Mouse (Mus musculus) heart, embryonic 13.5 days (tissue): ENCODE results near the gene Wnt4. TPM values are rescaled to one million over a fixed set of nuclear protein-coding genes. Genes with fewer than 3 reads are reported as not detected.
A peak's percentile ranks its signal among the peaks of the same experiment; 100 is the strongest.

ENCODE experiments used
- ATAC-seq: fragments of 200-750 bp; cut with Nextera tagmentation; 2 replicates; pipeline ENCODE4 v1.8.0; 2017; ENCODE audit warnings: moderate TSS enrichment; ENCODE audit not compliant: insufficient number of reproducible peaks, low FRiP score, low TSS enrichment; ENCODE audit errors: extremely low read depth
- H3K27ac ChIP-seq: fragments of 300-500 bp; sonication (generic); replicated peaks from 2 replicates; pipeline ENCODE4 v1.5.1; 2015; ENCODE audit warnings: moderate library complexity, mild to moderate bottlenecking, inconsistent platforms
- H3K27me3 ChIP-seq: fragments of 300-500 bp; sonication (generic); replicated peaks from 2 replicates; pipeline ENCODE4 v1.6.1; 2015; ENCODE audit warnings: mild to moderate bottlenecking, inconsistent platforms
- H3K36me3 ChIP-seq: fragments of 300-500 bp; sonication (generic); 2 replicates; pipeline ENCODE4 v1.6.1; 2015; ENCODE audit warnings: mild to moderate bottlenecking, inconsistent platforms
- H3K4me1 ChIP-seq: fragments of 300-500 bp; sonication (generic); 2 replicates; pipeline ENCODE4 v1.6.1; 2015; ENCODE audit warnings: inconsistent platforms
- H3K4me2 ChIP-seq: fragments of 300-500 bp; sonication (generic); 2 replicates; pipeline ENCODE4 v1.6.1; 2015; ENCODE audit warnings: inconsistent platforms, mild to moderate bottlenecking, moderate library complexity
- H3K4me3 ChIP-seq: fragments of 300-500 bp; sonication (generic); 2 replicates; pipeline ENCODE4 v1.5.1; 2015; ENCODE audit warnings: moderate library complexity, mild to moderate bottlenecking, inconsistent platforms
- H3K9ac ChIP-seq: fragments of 300-500 bp; sonication (generic); 2 replicates; pipeline ENCODE4 v1.6.1; 2015; ENCODE audit warnings: inconsistent platforms, mild to moderate bottlenecking, moderate library complexity
- H3K9me3 ChIP-seq: fragments of 300-500 bp; sonication (generic); 2 replicates; pipeline ENCODE4 v1.6.1; 2016; ENCODE audit warnings: inconsistent platforms
- WGBS: fragments of 180-500 bp; shearing (Covaris S2); methylation state at CpG from one replicate; pipeline ENCODE4 v1.1.7; 2015; ENCODE audit warnings: mixed read lengths; 5-methylcytosine and 5-hydroxymethylcytosine counted together
- polyA plus RNA-seq: library from polyadenylated mRNA; unstranded; fragments of >200 nt; fragmentation: Nextera tagmentation; extraction: Ambion mirVana; gene quantifications from 2 replicates; pipeline ENCODE4 v1.2.1, GENCODE M21; 2015

Wnt4 gene
- polyA plus RNA-seq, 1 experiment from 2014 or later, result 0.95 TPM

DNA sequence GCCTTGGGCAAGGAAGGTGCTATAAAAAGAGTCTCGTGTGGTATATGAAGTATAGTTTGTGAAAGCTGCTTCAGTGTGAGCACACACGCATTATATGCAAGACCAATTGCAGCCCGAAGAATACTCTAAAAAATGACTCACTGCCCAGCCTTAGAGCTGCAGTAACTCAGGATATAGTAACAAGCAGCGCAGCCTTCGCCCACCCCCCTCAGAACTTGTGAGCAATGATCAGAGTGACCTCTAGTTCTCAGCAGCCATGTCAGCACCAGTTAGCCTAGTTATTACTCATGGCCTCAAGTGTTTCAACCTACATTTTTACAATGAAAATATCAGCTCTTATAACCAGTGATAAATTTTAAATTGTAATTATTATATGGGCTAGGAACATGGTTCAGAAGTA lies 59.2 kb downstream of the Wnt4 start:
- H3K27ac ChIP-seq, result 0 out of 2 replicates have a peak overlapping the region, but pooled peaks have one; percentile 29
- 82% methylated on average over 5 of the region's 5 CpGs for WGBS
- no peaks in the 10 kb centered on the region for H3K27me3 ChIP-seq
- H3K4me1 ChIP-seq, result peaks cover 51% of the 10 kb centered on the region
- H3K9ac ChIP-seq, result no peak overlapping the region
- H3K4me2 ChIP-seq, result no peak overlapping the region
- H3K9me3 ChIP-seq, result no peaks in the 10 kb centered on the region
- ATAC-seq, result no peak
- H3K36me3 ChIP-seq, result peaks cover 44% of the 10 kb centered on the region
- H3K4me3 ChIP-seq, result no peak overlapping the region

DNA sequence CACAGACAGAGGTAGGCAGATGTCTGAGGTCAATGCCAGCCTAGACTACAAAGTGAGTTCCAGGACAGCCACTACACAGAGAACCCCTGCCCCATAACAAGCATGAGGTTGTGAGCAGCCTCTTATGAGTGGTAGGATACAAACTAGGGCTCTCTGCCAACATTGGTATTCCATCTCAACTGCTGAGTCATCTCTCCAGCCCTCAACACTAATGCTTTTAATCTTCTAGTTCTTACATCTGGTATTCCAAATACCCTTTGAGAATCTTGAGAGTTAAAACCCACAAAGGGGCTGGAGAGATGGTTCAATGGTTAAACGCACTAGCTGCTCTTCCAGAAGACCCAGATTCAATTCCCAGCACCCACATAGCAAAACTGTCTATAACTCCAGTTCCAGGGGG lies 62.1 kb downstream of the Wnt4 start:
- Histone ChIP-seq H3K27ac (no peak overlapping the region), H3K4me3 (no peak overlapping the region), H3K9me3 (no peaks in the 10 kb centered on the region), H3K36me3 (peaks cover 25% of the 10 kb centered on the region), H3K27me3 (no peaks in the 10 kb centered on the region), H3K4me2 (no peak overlapping the region), H3K4me1 (peaks cover 74% of the 10 kb centered on the region), H3K9ac (no peak overlapping the region)
- 50% methylated on average over 1 of the region's 1 CpGs for WGBS
- ATAC-seq, result no peak

DNA sequence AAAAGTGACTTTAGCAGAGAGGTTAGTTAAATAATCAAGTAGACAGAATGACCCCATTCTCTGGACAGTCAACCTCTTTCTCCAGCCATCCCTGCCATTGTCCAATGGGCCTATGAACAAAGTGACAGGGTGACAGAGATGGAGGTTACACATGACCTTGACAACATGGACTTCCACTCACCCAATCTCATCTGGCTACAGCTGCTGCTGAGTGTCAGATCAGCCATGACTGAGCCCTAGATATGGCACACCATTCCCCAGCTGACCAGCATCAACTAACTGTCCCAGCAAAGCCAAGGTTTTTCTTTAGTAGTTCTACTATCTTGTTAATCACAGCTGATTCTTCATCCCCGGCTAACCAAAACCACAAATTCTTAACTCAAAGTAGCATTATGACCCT lies 65.5 kb downstream of the Wnt4 start:
- WGBS, result 83% methylated on average over 1 of the region's 1 CpGs
- ATAC-seq, result no peak
- peaks cover 40% of the 10 kb centered on the region for H3K36me3 ChIP-seq

DNA sequence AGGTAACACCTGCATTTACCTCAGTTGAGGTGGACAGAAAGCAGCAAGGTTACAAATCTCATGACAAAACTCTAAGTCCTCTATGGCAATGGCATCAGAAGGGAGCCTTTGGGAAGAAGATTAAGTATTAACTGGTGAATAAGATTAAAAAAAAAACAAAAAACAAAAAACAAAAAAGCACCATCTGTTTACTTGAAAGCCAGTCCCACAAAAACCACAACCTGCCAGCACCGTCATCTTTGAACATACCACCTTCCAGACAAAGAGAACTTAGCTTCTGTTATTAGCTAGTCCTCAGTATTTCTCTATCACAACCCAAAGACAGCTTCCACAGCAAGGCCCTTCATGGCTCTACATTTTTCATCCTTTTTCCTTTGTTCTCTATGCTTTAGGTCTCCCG lies 67.8 kb downstream of the Wnt4 start:
- Histone ChIP-seq H3K9me3 (no peaks in the 10 kb centered on the region), H3K27me3 (no peaks in the 10 kb centered on the region), H3K9ac (no peak overlapping the region), H3K4me1 (peaks cover 72% of the 10 kb centered on the region), H3K4me3 (no peak overlapping the region), H3K27ac (no peak overlapping the region), H3K36me3 (peaks cover 44% of the 10 kb centered on the region), H3K4me2 (no peak overlapping the region)
- no peak for ATAC-seq
- 84% methylated on average over 2 of the region's 2 CpGs for WGBS

More for the DNA sequence above, 65.5 kb downstream of the Wnt4 start:
- no peaks in the 10 kb centered on the region for H3K9me3 ChIP-seq
- no peak overlapping the region for H3K4me2 ChIP-seq
- no peak overlapping the region for H3K9ac ChIP-seq
- H3K4me1 ChIP-seq, result peaks cover 77% of the 10 kb centered on the region
- no peak overlapping the region for H3K27ac ChIP-seq
- H3K4me3 ChIP-seq, result no peak overlapping the region
- no peaks in the 10 kb centered on the region for H3K27me3 ChIP-seq

DNA sequence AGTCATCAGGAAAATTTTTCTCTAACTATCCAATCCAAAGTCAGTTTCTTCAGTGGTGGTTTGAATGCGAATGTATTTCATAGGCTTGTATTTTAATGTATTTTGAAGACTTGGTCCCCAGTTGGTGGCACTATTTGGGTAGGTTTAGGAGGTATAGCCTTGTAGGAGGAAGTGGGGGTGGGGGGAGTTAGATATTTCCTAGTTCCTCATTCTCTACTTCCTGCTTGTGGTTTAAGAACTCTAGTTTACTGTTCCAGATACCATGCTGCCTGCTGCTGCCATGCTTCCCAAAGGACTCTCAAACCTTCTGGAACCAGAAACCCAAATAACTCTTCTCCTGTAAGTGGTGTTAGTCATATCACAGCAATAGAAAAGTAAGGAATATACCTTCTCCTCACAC lies 68.5 kb downstream of the Wnt4 start:
- H3K4me1 ChIP-seq, result peaks cover 72% of the 10 kb centered on the region
- H3K27ac ChIP-seq, result no peak overlapping the region
- H3K4me2 ChIP-seq, result no peak overlapping the region
- WGBS, result 93% methylated on average over 1 of the region's 1 CpGs
- no peak overlapping the region for H3K9ac ChIP-seq
- no peak overlapping the region for H3K4me3 ChIP-seq
- no peaks in the 10 kb centered on the region for H3K27me3 ChIP-seq
- peaks cover 51% of the 10 kb centered on the region for H3K36me3 ChIP-seq
- no peaks in the 10 kb centered on the region for H3K9me3 ChIP-seq
- no peak for ATAC-seq

Other genes with a start within 250 kb of the Wnt4 start
- gene Zbtb40, start 228.7 kb upstream of the Wnt4 start, polyA plus RNA-seq, result 2.4 and 3.1 TPM in 2 replicates
- 501 and 529 TPM in 2 replicates for gene Cdc42, start 80.2 kb downstream of the Wnt4 start, polyA plus RNA-seq
- not detected in 2 replicates for gene Cela3a, start 132.3 kb downstream of the Wnt4 start, polyA plus RNA-seq
- gene Cela3b, start 153.1 kb downstream of the Wnt4 start, polyA plus RNA-seq, result 0.22 TPM in 1 of 2 replicates, not detected in the other
- gene 1700013G24Rik, start 175.8 kb downstream of the Wnt4 start, polyA plus RNA-seq, result not detected in 2 replicates
- gene Hspg2, start 191.3 kb downstream of the Wnt4 start, polyA plus RNA-seq, result 48.9 and 50.0 TPM in 2 replicates